Mouse (Mus musculus): ENCODE measurements around the gene Asb13.

Asb13 gene

GRCm38 (mm10) chr13:3659163-3660160 is 25.6 kb downstream of the Asb13 start:
- ATAC-seq (ENCODE audit: insufficient number of reproducible peaks, low FRiP score, low TSS enrichment) = no peak

GRCm38 (mm10) chr13:3664241-3664640 is 30.4 kb downstream of the Asb13 start:
- ATAC-seq (ENCODE audit: insufficient number of reproducible peaks, low FRiP score, low TSS enrichment) = 0 out of 2 replicates have a peak, but pooled peaks have one; percentile 8

GRCm38 (mm10) chr13:3665308-3665723 is 31.5 kb downstream of the Asb13 start:
- ATAC-seq (ENCODE audit: insufficient number of reproducible peaks, low FRiP score, low TSS enrichment) = peak; percentile 74

DNA sequence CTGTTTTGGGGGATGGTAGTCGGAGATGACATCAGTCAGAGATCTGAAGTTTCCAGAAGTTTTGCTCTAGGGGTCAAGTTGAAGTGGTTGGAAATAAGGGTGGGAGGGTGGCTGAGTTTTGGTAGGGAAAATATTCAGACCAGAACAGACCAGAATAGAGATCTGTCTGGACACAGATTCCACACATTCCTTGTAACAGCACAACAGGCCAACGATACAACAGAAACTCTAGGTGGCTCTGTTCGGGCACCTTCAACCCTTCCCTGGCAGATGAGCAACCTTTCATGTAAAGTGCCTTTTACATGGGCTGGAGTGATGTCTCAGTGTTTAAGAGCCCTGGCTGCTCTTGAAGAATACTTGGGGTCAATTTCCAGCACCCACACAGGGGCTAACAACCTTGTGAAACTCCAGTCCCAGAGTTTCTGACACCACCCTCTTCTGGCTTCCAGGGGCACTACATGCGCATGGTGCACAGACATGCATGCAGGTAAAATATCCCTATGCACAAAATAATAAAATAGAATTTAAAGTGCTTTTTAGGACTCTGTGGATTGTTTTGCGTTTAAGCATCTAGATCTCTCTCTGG is 33.5 kb downstream of the Asb13 start:
- no peak for ATAC-seq (ENCODE audit: insufficient number of reproducible peaks, low FRiP score, low TSS enrichment)

DNA sequence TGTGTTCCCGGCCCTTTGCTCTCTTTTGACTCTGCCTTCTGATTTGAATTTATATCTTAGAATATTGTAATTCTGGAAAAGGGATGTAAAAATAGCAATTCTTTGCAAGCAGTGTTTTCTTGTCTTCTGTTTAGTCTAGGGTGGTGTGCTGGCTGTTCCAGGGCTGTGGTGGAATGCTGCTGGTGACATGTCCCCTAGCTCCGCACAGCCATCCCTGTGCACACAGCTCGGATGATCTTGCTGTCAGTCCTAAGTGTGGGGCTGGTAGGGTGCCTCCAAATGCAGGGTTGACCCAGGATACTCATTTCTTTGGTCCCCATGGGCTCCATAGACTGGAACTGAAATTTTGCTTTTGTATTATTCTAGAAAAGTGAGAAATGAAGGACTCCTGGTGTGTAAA is 34.2 kb downstream of the Asb13 start:
- no peak for ATAC-seq (ENCODE audit: insufficient number of reproducible peaks, low FRiP score, low TSS enrichment)

GRCm38 (mm10) chr13:3669611-3670010 is 35.8 kb downstream of the Asb13 start:
- ATAC-seq (ENCODE audit: insufficient number of reproducible peaks, low FRiP score, low TSS enrichment) = no peak

DNA sequence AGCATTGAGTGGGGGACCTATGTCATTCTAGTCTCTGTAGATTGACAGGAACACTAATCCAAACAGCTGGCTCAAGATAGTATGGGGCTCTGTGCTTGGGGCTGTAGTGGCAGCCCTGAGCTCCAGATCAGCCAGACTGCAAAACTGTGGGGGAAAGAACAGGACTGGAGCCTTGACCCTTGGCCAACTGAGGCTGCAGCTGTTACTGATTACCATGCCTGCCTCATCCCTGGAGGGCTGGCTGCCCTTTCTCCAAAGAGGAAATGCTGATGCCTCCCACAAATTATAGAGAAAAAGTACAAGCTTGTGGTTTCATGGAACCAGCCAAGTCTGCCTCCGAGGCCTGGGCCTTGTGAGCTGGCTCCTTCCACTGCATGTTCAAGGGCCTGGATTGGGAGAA is 36.2 kb downstream of the Asb13 start:
- ATAC-seq (ENCODE audit: insufficient number of reproducible peaks, low FRiP score, low TSS enrichment) = no peak

DNA sequence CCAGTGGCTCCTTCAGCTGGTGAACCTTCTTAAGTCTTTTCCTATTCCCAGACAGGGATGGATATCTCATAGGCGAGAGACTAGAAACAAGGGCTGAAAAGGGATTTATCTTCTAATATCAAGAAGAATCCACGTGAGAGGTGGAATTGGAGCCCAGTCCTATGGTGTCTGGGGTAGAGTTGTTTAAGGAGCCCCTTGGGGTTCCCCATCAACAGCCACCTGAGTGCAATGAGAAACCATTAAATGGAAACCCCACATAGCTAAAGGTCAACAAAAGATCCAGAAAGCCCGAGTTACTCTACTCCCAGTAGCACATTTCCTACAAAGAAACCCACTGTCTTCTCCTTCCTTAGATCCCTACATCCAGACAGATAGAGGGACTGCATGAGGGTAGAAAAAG is 39.3 kb downstream of the Asb13 start:
- ATAC-seq (ENCODE audit: insufficient number of reproducible peaks, low FRiP score, low TSS enrichment) = no peak

GRCm38 (mm10) chr13:3673622-3674021 is 39.8 kb downstream of the Asb13 start:
- ATAC-seq (ENCODE audit: insufficient number of reproducible peaks, low FRiP score, low TSS enrichment) = no peak

DNA sequence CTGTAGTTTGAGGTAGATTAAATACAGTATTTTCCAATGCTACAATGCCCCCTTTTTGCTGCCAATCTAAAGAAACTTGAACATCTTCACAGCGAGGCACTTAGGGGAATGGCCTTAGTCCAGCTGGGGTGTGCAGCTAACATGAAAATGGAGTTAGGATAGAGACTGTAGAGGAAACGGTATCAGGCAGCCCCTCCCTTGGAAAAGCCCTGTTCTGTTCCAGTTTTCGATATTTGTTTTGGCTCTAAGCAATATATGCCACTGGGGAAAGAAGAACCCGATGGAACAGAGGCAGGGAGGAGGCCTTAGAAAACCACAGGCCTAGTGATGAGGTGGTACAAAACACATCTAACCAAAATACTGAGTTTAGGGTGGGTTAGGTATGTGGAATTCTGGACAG is 42.0 kb downstream of the Asb13 start:
- no peak for ATAC-seq (ENCODE audit: insufficient number of reproducible peaks, low FRiP score, low TSS enrichment)

DNA sequence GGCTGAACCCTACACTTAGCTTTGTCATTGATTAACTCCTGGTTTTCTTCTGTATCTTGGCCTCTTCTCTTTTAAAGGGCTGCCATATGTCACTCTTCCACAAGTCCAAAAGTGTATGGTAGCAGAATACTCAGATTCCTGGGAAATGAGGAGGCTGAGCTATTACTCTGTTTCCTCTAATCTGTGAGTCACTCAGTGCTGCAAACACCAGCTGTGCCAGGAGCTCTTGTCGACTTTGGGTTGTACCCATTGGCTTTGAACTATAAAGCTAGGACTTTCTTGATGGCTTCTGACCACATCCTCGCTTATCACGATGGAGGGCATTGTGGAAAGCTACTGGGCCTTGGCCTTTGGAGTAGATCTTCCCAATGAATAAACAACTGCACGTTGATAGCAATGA is 45.3 kb downstream of the Asb13 start:
- no peak for ATAC-seq (ENCODE audit: insufficient number of reproducible peaks, low FRiP score, low TSS enrichment)

- no peak for ATAC-seq (ENCODE audit: insufficient number of reproducible peaks, low FRiP score, low TSS enrichment)
These were observed 52.5 kb downstream of the Asb13 start for GRCm38 (mm10) chr13:3686306-3686705.

- no peak for ATAC-seq (ENCODE audit: insufficient number of reproducible peaks, low FRiP score, low TSS enrichment)
These were observed 60.9 kb downstream of the Asb13 start for GRCm38 (mm10) chr13:3694599-3695343.

GRCm38 (mm10) chr13:3696977-3697735 is 63.3 kb downstream of the Asb13 start:
- no peak for ATAC-seq (ENCODE audit: insufficient number of reproducible peaks, low FRiP score, low TSS enrichment)

DNA sequence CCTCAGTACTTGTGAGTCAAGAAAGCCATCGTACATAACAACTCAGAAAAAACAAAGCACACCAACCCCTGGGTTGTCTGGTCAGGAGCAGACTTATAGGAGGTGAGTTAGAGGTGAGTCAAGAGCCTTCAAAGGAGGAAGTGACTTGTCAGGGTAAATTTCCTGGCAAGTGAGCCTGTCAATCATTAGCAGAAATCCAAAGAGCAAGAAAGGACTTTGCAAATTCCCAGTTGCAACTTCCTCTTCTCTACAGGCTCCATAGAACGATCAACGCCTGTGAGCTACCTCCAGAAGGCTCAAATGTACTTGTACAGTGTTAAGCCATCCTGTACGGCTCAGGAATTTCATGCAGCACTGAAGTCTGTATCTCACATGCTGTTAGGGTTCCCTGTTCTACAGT is 66.9 kb downstream of the Asb13 start:
- ATAC-seq (ENCODE audit: insufficient number of reproducible peaks, low FRiP score, low TSS enrichment) = no peak

Data from cerebellum, adult (tissue).